Mouse (Mus musculus): ENCODE results near the gene Sh3rf3.

DNA sequence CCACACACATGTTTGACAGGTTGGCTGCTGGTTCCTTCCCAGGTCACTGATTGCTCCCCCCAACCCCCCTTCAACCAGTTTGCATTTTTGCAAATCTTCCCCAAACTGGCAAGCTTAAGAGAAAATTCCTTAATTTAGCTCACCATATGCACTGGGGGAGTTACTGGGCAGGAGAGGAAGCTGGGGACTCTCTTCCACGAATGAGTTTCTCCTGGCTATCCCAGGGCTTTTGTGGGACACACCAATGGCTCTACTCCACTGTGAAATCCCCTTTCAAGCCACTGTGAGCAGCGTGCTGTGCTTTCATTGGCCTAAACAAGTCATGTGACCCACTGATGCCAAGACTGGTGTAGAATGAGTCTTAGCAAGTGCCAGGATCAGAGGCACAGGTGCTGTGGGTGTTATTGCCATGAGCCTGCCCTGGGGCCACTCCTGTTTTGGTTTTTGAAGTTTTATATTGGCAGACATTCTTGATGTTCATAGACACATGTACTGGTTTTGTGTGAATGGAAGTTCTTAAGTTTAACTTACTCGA is 83.9 kb downstream of the Sh3rf3 start:
- TF ChIP-seq CTCF (IDR thresholded peaks at IDR 0.05; ENCODE audit: low read depth) = no peak
- no peak for TF ChIP-seq EP300 (IDR thresholded peaks at IDR 0.05; ENCODE audit: low read depth)
